Mouse (Mus musculus): ENCODE measurements around the gene Ipo11.

Gene Ipo11

DNA sequence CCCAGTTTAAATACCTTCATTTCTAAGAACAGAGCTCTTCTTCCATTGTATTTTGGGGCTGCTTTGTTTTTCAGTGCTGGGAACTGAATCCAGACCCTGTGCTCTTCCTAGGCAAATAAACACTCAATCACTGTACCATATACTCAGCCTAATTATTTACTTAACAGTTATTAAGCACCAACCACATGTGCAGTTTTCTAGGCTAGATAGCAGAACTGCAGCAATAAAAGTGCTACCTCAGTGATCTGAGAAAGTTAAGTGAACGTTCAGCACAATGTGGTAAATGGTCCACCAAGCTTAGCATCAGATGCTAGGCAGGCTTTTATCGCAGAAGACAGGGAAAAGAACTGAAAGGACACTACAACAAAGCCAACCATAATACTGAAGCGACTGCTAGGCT, 32.1 kb downstream of the Ipo11 start:
- DNase-seq (ENCODE audit: low spot score) = no peak

DNA sequence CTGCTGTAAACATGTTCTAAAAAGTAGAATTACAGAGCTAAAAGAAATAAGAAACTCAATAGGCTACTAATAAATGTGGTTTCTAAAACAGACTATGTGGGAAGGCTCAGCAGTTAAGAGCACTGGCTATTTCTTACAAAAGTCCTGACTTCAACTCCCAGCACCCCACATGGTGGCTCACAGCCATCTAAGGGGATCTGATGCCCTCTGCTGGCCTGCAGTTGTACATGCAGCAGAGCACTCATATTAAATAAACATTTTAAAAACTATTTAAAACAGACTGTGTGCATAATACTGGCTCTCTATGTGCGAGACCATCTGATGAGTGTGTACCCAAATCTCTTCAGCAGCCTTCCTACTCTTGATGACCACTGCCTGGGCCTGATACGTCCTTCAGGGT, 42.5 kb downstream of the Ipo11 start:
- peak; percentile 18 for DNase-seq (ENCODE audit: low spot score)

DNA sequence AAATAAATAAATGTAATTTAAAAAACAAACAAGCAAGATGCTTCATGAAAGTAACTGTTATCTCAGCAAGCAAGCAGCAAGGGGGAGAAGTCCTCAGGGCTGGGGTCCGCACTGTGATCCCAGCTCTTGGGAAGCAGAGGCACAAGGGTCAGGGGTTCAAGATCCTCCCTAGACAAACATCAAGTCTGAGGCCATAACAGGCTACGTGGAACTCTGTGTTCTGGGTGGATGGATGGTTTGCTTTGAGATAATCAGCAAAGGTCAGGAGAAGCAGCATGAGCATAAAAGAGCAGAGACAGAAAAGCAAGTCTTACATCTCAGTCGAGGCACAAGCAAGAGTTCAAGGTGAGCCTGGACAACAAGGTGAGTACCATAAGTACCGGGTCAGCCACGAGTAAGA, 43.1 kb downstream of the Ipo11 start:
- no peak for DNase-seq (ENCODE audit: low spot score)

DNA sequence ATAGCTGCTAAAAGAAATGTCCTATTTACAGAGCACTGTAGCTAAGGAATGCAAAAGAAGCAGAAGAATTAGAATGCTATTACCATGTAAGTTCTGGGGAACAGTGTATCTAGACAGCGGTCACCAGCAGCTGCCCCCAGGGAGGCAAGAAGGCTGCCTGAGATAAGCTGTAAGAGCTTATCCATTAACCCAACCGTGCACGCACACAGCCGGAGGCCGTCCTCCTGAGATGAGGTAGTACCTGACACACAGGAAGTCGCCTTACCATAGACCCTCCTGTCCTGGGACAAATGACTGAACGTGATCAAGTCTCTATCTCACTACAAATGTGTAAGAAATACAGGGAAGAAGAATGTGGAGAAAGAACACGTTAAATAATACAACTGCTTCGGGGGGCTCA, 43.6 kb downstream of the Ipo11 start:
- peak; percentile 36 for DNase-seq (ENCODE audit: low spot score)

DNA sequence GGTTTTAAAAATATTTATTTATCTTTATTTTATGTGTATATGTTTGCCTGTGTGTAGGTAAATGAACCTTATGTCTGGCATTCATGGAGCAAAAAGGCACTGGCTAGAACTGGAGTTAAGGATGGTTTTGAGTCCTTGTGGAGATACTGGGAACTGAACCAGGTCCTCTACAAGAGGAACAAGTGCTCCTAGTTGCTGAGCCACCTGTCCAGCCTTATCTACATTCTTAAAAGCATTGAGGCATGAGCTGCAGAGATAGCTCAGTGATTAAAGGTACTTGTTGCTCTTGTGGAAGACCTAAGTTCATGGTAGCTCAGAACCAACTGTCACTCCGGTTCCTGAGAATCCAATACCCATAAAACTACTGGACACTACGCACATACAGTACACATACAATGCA, 49.4 kb downstream of the Ipo11 start:
- DNase-seq (ENCODE audit: low spot score) = no peak

DNA sequence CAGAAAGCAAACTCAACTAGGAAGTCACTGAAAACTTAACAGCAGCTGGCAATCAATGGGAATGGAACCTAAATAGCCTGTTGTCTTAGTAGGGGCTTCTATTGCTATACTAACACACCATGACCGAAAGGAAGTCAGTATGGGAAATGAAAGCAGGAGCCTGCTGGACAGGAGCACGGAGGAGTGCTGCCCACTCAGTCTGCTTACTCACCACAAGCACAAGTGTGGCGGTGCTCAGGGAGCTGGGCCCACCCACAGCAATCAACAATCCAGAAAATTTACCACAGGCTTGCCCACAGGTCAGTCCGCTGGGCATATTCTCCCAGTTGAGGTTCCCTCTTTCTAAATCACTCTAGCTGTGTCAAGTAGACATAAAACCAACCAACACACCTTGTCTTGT, 52.5 kb downstream of the Ipo11 start:
- DNase-seq (ENCODE audit: low spot score) = no peak

DNA sequence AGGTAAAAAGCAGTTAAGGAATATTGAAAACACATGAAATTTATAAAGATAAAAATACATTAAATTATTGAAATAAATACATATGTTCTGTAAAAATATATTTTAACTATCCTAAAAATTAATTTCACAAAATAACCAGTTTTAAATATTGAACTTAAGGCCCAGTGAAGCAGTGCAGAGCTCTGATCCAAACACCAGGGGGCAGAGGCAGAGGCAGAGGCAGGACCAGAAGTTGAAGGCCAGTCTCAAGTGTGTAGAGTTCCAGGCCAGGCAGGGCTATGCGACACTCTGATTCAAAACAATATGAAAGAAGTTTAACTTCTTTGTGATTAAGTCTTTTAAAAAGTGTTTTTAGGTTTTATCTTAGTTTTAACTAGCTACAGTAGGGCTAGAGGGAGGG, 60.5 kb downstream of the Ipo11 start:
- peak; percentile 20 for DNase-seq (ENCODE audit: low spot score)

DNA sequence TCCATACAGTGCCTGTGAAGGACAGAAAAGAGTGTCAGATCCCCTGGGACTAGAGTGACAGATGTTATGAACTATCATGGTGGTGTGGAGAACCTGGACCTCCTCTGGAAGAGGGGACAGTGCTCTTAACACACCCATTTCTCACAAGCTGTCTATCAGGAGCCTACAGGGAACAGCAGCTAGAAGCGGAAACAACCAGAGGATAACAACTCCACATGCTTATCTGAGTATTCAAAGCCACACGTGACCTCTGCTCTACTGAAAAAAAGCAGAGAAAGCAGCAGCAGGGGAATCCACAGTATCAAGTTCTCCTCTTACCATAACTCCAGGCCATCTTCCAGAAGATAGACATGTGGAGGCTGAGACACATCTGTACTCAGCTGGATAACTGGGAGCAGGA, 71.2 kb downstream of the Ipo11 start:
- no peak for DNase-seq (ENCODE audit: low spot score)

DNA sequence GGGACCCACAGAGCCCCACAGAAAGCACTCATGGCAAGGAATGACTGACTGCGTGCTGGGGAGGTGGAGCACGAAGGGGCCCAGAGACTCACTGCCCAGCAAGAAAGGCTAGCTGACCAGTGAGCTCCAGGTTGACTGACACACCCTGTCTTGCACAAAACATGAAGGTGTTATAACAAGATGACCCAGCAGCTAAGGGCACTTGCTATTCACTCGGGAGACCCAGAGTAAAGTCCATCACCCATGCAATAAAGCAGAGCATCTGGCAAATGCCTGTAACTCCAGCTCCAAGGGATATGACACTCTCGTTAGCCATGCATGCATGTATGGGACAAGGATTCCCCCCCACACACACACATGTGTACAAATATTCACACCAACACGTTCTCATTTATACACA, 78.0 kb downstream of the Ipo11 start:
- DNase-seq (ENCODE audit: low spot score) = no peak

DNA sequence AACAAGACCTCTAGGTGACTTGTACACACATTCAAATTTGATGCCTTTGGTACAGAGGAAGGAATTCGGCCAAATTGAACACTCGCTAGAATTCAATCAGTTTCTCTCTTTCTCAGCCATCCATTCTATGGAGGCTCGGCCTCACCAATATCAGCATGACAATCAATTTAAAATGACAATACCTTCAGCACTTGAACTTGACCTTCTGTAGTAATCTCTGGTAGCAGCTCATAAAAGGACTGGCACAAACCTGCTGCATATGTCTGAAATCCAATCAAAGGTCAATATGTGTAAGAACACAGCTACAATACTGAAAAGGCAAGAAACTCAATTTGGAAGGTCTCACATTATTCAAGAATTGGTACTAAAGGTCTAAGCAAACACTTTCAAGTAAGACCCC, 80.2 kb downstream of the Ipo11 start:
- DNase-seq (ENCODE audit: low spot score) = no peak

DNA sequence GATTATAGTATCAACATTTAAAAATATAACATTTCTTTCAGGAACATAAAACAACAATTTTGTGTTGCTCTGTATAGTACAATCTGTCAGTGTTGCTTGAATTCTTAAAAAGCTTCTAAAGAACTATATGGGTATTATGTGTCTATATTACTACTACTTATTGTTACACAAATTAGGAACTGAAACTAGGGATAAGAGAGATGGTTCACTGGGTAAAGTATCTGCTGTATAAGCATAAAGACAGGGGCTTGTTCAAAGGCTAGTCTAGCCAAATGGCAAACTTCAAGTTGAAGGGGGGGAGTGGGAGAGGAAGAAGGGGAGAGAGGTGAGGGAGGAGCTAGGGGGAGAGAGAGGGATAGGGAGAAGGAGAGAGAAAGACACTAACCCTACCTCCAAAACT, 89.2 kb downstream of the Ipo11 start:
- no peak for DNase-seq (ENCODE audit: low spot score)

DNA sequence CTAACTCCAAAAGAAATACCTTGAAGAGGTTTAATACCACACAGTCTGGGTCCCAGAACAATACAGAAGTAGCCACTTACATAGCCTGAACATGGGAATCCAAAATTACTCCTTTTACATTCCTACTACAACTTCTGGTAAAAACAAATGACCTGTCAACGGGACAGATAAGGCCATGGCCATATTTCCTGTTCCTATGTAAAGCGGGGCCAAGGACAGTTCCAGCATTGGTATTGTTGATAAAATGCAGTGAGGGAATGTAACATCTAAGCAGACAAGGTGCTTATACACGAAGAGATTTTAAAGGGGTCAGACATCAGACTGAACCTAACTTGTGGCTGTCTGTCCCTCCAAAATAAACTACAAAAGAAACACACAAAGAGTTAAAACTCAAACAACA, 91.8 kb downstream of the Ipo11 start:
- no peak for DNase-seq (ENCODE audit: low spot score)

DNA sequence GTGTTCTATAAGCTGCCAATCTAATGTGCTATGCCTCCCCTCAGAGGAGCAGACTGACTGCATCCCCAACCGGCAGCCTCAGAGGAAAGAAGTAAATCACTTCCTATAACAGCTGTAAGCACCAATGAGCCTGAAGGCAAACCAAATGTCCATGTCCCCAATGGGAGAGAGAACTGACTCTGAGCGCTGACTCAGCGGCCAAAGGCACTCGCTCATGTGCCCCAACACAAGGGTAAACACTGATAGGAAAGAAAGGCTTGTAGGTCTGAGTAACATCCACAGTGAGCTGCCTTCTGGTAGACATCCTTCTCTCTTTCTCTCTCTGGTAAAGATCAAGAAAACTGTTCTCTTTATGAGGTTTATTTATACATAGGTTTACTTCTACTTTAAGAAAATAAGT, 94.2 kb downstream of the Ipo11 start:
- no peak for DNase-seq (ENCODE audit: low spot score)

DNA sequence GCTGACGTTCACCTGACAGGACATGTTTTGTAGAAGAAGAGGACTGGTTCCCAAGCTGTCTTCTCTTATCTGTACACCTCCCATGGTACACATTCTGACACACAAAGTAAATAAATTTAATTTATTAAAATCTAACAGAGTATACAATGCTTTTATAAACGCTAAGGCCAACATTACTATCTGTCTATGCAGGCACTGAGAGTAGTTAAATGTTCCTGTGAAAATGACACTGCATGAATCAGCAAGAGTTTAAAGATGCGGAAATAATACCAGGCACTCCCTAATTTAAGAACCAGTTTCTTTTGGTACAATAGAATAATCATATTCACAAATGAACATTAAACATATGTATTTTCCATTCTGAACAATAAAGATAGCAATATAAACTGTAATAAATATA, 98.0 kb downstream of the Ipo11 start:
- no peak for DNase-seq (ENCODE audit: low spot score)

DNA sequence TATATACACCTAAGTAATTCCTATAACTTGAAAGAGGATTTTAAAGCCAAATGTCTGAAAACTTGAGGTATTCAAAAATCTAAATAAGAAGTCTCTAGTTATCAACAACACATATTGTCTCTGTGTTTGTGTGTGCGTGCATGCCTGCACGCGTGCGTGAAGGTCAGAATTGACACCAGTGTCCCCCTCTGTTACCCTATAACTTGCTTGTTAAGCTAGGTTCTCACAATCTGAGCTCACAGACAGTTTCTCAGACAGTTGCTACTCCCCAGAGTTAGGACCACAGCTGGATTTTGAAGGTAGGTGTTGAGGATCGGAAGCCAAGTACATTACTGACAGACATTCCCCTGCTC, 100.3 kb downstream of the Ipo11 start:
- no peak for DNase-seq (ENCODE audit: low spot score)

DNA sequence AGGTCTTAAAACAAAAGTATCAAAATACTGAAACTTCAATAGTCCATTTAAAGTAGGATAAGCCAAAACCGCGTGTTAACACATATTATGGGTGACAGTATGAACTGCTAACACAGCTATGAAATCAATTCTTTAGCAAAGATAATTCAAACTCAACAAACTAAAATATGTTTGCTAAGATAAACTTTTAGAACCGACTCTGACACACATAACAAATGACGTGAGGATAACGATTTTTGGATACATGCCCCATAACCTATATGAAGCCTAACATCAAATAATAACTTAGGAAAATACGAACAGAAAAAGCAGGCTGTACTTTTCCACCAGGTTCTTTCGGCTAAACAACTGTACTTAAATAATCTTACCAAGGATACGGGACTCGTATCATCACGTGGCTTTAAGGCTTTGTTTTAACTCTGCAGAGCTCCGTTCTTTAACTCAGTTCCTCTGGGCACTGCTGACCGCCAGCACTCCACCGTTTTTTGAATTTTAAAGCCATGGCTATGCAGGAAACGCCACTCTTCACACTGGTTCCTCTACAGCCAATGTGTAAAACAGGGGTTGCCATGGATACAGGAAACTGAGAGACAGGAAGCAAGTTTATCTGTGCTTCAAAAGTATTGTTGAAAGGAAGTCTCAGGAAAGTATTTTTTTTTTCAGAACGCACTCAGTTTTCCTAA, 100.8 kb downstream of the Ipo11 start:
- peak; percentile 62 for DNase-seq (ENCODE audit: low spot score)

DNA sequence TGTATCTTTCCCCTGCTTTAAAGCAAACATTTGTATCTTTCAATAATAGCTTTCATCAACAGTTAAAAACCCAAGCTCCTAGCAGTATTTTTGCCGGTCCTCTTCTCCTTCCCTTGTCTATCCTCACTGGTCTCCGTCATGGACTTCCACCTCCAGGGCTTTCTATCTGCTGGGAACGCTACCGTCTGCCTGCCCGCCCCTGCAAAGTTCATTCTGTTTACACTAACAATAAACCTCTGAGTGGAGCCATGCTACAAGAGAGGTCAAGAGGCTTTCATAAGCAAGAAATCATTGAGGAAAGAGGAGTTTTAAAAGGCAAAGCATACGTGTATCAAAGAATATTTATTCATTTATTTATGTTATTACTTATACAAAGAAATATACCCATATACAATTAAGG, 106.7 kb downstream of the Ipo11 start:
- no peak for DNase-seq (ENCODE audit: low spot score)

DNA sequence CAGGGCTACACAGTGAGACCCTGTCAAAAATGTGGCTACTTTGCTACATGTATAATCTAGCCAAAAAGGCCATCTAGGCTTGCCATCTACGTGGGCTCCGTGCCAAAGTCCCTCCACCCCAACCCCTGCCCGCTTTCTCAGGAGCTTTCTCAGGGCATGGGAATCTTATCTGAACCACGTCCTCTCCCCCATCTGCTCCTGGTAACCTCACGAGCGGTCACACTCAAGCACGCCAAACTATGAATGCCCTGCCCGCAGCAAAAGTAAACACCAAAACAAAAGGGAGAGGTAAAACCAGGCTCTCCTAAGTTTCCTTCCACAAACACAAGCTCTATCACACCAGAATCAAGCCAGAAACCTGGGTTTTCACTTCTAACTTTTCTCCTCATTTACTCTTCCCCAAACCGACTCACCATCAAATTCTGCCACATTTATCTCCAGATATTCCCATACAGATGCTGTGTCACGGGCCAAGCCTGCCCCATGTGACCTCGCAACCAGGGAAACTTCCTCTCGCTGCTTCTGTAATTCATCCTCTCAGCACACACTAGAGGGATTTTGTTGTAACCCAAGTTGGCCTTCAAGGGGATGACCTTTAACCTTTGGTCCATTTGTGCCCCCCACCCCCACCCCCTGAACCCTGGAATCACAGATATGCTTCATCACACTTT, 107.3 kb downstream of the Ipo11 start:
- DNase-seq (ENCODE audit: low spot score) = peak; percentile 20

DNA sequence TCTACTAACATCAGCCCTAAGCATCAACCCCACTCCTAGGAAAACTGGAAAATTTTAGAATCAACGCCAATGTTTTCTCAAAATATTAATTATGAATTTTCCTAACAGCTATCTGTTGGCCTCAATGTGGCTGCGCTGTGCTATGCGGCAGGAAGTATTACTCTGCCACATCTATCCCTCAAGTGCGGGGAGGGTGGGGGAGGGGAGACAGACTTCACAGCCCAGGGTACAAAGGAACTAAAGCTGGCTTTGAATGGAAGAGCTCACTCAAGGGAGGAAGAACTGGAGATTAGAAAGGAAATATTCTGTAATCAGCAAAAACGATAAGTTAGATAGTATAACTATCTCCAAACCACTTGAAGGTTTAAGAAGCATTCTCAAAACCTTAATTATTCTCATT, 111.1 kb downstream of the Ipo11 start:
- DNase-seq (ENCODE audit: low spot score) = no peak

DNA sequence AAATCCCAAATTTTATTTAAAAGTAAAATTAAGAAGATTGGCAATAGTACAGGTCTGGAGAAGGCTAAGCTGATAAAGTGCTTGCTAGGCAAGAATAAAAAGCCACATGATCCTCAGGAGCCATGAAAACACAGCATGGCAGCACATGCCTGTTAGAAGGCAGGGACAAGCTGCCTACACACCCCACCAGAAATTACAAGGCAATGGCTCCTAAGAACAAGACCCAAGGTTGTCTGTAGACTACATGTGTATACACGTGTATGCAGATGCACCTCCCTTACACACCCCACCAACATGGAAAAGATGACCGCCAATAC, 112.9 kb downstream of the Ipo11 start:
- DNase-seq (ENCODE audit: low spot score) = no peak

DNA sequence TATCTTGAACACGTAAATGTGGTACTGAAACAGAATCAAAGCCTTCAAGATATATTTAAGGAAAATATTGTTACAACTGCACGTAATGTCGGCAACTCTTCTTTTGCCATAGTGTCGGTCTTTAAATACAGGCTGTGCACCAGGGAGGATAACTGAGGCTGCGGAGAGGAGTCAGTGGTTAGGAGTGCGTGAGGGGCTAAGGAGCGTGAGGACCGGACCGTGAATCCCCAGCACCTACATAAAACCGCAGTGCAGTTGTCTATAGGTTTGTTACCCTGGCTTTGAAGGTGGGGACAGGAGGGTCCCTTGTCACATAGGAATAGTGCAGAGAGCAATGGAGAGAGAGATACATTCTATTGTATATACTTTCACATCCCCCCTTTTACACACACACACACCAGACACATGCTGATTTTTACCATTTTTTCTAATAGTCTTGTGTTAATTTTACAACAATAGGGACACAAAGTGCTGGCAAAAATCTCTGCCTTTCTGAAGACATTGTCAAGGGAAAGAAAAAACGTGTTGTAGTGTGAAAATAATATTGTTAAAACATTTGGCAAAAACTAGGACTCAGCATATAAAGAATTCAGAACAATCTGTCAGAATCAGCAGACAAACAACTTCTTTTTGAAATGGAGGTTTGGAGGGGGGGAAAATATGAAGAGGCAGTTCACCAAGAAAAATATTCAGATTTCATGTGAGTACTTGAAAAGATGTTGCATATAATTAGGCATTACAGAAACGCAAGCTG, 113.5 kb downstream of the Ipo11 start:
- no peak for DNase-seq (ENCODE audit: low spot score)

DNA sequence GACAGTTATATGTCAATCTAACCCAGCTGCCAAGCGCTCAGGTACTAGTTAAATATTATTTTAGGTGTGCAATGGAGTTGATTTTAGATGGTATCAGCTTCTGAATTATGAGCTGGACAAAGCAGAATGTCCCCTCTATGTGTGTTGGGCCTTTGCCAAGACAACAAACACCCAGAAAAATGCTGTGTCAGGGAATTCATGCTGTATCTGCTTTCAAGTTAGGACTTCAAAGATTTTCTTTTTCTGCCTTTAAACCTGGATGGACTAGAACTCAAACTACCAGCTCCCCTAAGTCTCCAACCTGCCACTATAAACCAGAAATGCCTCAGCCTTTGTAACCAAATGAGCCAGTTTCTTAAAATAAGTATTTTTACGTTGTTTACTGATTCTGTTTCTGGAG, 116.6 kb downstream of the Ipo11 start:
- DNase-seq (ENCODE audit: low spot score) = no peak

DNA sequence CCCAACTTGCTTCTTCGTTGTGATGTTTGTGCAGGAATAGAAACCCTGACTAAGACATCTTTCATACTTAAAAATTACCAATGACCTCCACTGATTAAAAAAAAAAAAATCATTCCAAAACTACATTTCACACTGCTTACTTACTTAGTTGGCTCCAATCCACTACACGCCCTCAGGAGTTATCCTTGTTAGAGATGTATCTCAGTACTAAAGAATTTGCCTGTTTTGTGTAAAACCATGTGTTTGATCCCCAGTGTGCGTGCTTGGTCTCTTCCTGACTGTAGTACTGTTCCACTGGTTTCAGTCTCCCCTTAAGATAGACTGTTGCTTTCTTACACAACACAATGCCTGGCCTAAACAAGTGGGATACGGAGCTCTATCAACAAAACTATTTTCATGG, 117.0 kb downstream of the Ipo11 start:
- DNase-seq (ENCODE audit: low spot score) = no peak

DNA sequence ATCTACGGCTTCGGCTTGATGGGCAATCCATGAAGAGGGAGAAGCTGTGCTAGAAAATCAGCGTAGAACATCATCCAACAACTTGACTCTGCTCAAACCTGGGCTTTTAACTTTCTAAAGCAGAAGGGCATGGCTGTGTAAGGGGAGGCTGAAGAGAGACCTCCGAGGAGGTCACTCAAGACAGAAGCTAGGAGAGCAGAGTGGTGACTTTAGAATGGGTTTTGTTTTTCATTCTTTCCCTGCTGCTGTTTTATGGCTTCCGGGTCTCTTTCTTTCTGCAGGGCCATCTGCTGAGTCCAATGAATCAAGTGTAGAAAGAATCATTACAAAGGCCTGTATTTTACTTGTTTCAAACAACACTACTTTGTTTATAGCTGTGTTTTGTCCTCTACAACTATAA, 119.7 kb downstream of the Ipo11 start:
- DNase-seq (ENCODE audit: low spot score) = no peak

Data from embryo, embryonic 10 days (tissue).